Mouse (Mus musculus): ENCODE measurements around the gene Tdo2.

DNA sequence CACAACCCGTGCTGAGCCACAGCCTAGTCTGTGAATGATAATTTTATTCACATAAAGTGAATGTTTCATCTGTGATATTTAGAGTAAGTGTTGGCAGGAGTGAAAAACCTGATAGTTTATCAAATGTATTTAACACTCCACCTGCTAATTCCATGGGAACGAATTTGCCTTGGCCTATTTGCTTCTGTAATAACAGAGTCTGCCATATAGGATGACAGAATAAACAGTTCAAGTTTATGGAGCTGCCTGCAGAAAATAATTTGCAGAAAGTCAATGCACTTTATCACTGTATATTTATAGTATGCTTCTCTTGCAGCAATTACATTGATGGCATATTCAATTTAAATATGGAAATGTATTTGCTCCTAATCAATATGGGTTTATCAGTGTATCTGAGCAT is 24.2 kb downstream of the Tdo2 start:
- TF ChIP-seq CTCF (conservative IDR thresholded peaks at IDR 0.05; ENCODE audit: low read length) (no peak), POU5F1 (IDR thresholded peaks at IDR 0.05; ENCODE audit: borderline replicate concordance, low read length) (no peak)
